Mouse (Mus musculus) lung, adult 2 months (tissue): Measurements from ENCODE around the gene Ces3a. TPM values are rescaled to one million over a fixed set of nuclear protein-coding genes. Genes with fewer than 3 reads are reported as not detected.
A peak's percentile ranks its signal among the peaks of the same experiment; 100 is the strongest.

Experiments used
- DNase-seq: peaks from one replicate; pipeline ENCODE4 v3.0.0; 2022
- H3K4me1 ChIP-seq: fragments of 200-500 bp; 2 replicates; pipeline ENCODE4 v1.6.1; 2011; ENCODE audit warnings: low read length; ENCODE audit not compliant: control insufficient read depth, insufficient read depth
- H3K4me3 ChIP-seq: fragments of 200-500 bp; replicated peaks from 2 replicates; pipeline ENCODE3; 2011; ENCODE audit warnings: low read depth, mild to moderate bottlenecking, control low read depth, low read length; ENCODE audit errors: extremely low read depth
- CTCF ChIP-seq: fragments of 200-500 bp; IDR thresholded peaks from 2 replicates; pipeline ENCODE4 v1.5.1; 2011; ENCODE audit warnings: mild to moderate bottlenecking, low read length, control low read depth; ENCODE audit not compliant: insufficient read depth
- POLR2A ChIP-seq: fragments of 200-500 bp; IDR thresholded peaks from 2 replicates; pipeline ENCODE4 v1.6.1; 2011; ENCODE audit warnings: low read depth, mild to moderate bottlenecking, control low read depth, low read length, borderline replicate concordance; ENCODE audit errors: extremely low read depth
- WGBS: fragments of 180-500 bp; shearing (Covaris S2); methylation state at CpG from one replicate; pipeline ENCODE4 v1.1.7; 2018; 5-methylcytosine and 5-hydroxymethylcytosine counted together
- polyA plus RNA-seq: library from polyadenylated mRNA; depleted of rRNA; stranded (reverse); fragments of >200 nt; gene quantifications from 2 replicates; pipeline ENCODE4 v1.2.3, GENCODE M21; 2012; rRNA removed

The Ces3a gene
- 0.18 and 0.69 TPM in 2 replicates for polyA plus RNA-seq

- no peak for DNase-seq
- TF ChIP-seq POLR2A (no peak), CTCF (no peak)
- WGBS, result 69% methylated on average over 3 of the region's 3 CpGs
- no peak within 1 kb of the TSS for H3K4me3 ChIP-seq
- no peaks in the 10 kb centered on the region for H3K4me1 ChIP-seq
These were observed at the start of gene Ces3a for GRCm38 (mm10) chr8:105048371-105048854. TSS of gene Ces3a (plus strand) at chr8:105048601.

GRCm38 (mm10) chr8:104999183-104999582 is 49.2 kb upstream of the Ces3a start:
- no peak for TF ChIP-seq POLR2A
- no peak for TF ChIP-seq CTCF
- Histone ChIP-seq H3K4me3 (no peak overlapping the region), H3K4me1 (no peaks in the 10 kb centered on the region)
- DNase-seq, result no peak
- WGBS, result 76% methylated on average over 6 of the region's 6 CpGs

DNA sequence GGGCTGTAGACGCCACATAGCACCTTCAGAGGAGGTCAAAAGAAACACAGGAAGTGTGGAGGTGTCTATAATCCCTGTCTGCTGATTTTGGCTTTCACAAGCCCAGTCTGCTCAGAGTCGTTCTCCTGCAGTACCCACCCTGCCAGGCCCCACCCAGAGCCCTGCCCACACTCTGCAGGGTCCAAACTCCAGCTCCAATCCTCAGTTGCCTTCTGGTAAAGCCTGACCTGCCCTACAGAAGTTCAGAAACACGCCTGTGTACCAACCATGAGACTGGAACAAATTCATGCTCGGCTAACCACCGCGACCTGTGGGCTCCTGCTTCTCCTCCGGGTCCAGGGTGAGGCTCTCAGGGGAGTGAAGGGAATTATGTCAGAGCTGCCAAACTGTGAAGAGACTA is 47.8 kb upstream of the Ces3a start, which contains the start of gene Ces2h:
TSS of gene Ces2h (plus strand) at position 268 of the 400 bp plus-strand sequence.
- TF ChIP-seq CTCF (no peak), POLR2A (no peak)

DNA sequence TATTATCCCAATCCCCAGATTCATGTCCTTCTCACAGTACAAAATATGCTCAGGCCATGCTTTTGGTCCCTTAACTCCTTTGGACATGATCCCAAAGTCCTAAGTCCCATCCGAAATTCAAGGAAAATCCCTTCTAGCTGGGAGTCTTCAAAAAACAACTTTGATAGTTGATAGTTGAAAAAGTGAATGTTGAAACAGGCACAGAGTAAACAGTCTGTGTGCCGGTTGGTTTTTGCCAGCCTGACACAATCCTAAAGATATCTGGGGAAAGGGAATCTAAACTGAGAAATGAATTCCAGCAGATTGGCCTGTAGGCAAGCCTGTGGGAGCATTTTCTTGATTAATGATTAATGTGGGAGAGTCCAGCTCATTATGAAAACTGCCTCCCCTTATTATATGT is 38.4 kb upstream of the Ces3a start:
- no peak overlapping the region for H3K4me3 ChIP-seq
- 49% methylated on average over 2 of the region's 2 CpGs for WGBS
- no peak for DNase-seq
- H3K4me1 ChIP-seq, result no peaks in the 10 kb centered on the region
- TF ChIP-seq CTCF, result no peak
- TF ChIP-seq POLR2A, result no peak

More for the DNA sequence above, 47.8 kb upstream of the Ces3a start, which contains the start of gene Ces2h:
- Histone ChIP-seq H3K4me3 (no peak within 1 kb of the TSS), H3K4me1 (no peaks in the 10 kb centered on the region)
- no peak for DNase-seq
- 71% methylated on average over 7 of the region's 7 CpGs for WGBS

DNA sequence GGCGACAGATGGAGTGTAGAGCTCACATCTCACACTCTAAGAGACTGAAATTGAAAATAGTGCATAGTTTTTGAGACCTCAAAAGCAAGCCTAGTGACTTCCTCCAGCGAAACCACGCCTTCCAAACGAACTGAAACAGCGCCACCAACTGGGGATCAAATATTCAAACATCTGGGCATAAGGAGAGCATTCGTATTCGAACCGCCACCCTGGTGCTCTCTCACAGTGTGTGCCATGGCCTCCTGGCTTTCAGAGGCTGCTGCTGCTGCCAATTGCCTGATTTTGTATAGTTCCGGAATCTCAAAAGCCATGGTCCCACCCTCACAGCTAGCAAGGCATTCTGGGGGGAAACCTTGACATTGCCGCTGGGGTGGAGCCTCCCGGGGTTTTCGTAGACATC is 37.3 kb upstream of the Ces3a start:
- Histone ChIP-seq H3K4me3 (no peak overlapping the region), H3K4me1 (no peaks in the 10 kb centered on the region)
- 77% methylated on average over 12 of the region's 12 CpGs for WGBS
- no peak for DNase-seq
- TF ChIP-seq POLR2A, result no peak
- no peak for TF ChIP-seq CTCF

DNA sequence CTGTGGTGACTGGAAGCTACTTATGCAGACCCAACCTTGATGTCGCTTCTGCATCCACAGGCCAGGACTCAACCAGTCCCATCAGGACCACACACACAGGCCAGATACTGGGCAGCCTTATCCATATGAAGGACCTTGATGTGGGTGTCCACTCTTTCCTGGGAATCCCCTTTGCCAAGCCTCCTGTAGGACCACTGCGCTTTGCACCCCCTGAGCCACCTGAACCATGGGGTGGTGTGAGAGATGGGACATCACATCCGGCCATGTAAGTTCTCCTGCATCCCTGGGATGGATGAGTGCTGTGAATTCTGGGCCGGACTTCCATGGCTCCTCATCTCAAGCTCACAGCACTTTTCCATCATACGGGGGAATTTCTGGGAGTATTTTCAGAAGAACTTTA is 34.0 kb upstream of the Ces3a start:
- DNase-seq, result no peak
- Histone ChIP-seq H3K4me3 (no peak overlapping the region), H3K4me1 (no peaks in the 10 kb centered on the region)
- 89% methylated on average over 5 of the region's 5 CpGs for WGBS
- TF ChIP-seq POLR2A, result no peak
- no peak for TF ChIP-seq CTCF

- no peaks in the 10 kb centered on the region for H3K4me1 ChIP-seq
- 80% methylated on average over 1 of the region's 1 CpGs for WGBS
- DNase-seq, result no peak
These were observed 26.4 kb upstream of the Ces3a start for GRCm38 (mm10) chr8:105021954-105022353.

DNA sequence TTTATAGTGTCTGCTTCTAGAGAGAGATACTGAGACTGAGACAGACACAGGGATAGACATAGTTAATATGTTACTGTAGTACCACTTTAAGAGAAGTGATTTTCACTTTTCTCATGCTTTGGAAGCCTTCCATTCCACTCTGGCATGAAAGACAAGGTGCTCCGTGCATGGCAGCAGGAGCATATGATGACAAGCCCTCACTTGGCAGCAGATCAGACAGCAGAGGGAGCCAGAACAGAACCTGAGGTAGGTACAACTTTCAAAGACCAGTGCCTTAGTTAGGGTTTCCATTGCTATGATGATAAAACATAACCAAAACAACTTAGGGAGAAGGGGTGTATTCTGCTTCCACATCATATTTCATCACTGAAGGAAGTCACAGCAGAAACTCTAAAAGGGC is 25.3 kb upstream of the Ces3a start:
- WGBS, result 39% methylated on average over 1 of the region's 1 CpGs
- no peaks in the 10 kb centered on the region for H3K4me1 ChIP-seq

More at GRCm38 (mm10) chr8:105021954-105022353, 26.4 kb upstream of the Ces3a start:
- TF ChIP-seq POLR2A (no peak), CTCF (no peak)
- H3K4me3 ChIP-seq, result no peak overlapping the region

GRCm38 (mm10) chr8:105025050-105025449 is 23.4 kb upstream of the Ces3a start:
- TF ChIP-seq POLR2A, result no peak
- peak; percentile 30; the same call in 1 of the 2 replicates for TF ChIP-seq CTCF
- 64% methylated on average over 2 of the region's 2 CpGs for WGBS
- Histone ChIP-seq H3K4me1 (no peaks in the 10 kb centered on the region), H3K4me3 (no peak overlapping the region)
- DNase-seq, result no peak

More for the DNA sequence above, 25.3 kb upstream of the Ces3a start:
- no peak for DNase-seq
- no peak overlapping the region for H3K4me3 ChIP-seq
- TF ChIP-seq POLR2A, result no peak
- TF ChIP-seq CTCF, result no peak

- H3K4me1 ChIP-seq, result no peaks in the 10 kb centered on the region; the same call in 1 of the 2 replicates
- no peak for TF ChIP-seq CTCF
- H3K4me3 ChIP-seq, result no peak overlapping the region
- whole genome bisulfite sequencing, result 50% methylated on average over 1 of the region's 1 CpGs
- no peak for DNase-seq
These were observed 4.9 kb upstream of the Ces3a start for GRCm38 (mm10) chr8:105043510-105043909.
